Mouse (Mus musculus): ENCODE measurements at regions not wholly inside any gene's neighbourhood (a gene's known extent, or its start where the extent isn't known, plus 50 kb on each side); places are given as distances from the start of the nearest gene placed in this dataset.

GRCm38 (mm10) chr3:19044566-19044965 is 583.9 kb downstream of the 1700064H15Rik start:
- DNase-seq (ENCODE audit: extremely low read depth): no peak
- no peak overlapping the region for H3K27ac ChIP-seq (ENCODE audit: insufficient read depth, low read depth)
- no peaks in the 10 kb centered on the region for H3K27me3 ChIP-seq (replicated peaks)
- no peaks in the 10 kb centered on the region for H3K4me1 ChIP-seq (ENCODE audit: control insufficient read depth in 1 of 2, insufficient read depth in 2 of 2)
- no peaks in the 10 kb centered on the region for H3K9me3 ChIP-seq (replicated peaks; ENCODE audit: low read length)
- no peak overlapping the region for H3K9ac ChIP-seq (ENCODE audit: insufficient read depth, low read depth)
- no peaks in the 10 kb centered on the region for H3K79me2 ChIP-seq (replicated peaks; ENCODE audit: control insufficient read depth, extremely low read depth, insufficient read depth, poor library complexity, severe bottlenecking)
- in situ Hi-C loops (cut with MboI; ENCODE audit: low pct_ligation_motif_present, low pct_unique_long_range_greater_than_20kb, low sequenced_read_pairs) (no loop called here), dilution Hi-C loops (cut with MboI; ENCODE audit: extremely low pct_ligation_motif_present, extremely low pct_unique_long_range_greater_than_20kb, low sequenced_read_pairs) (no loop called here)
- no peaks in the 10 kb centered on the region for H3K36me3 ChIP-seq (replicated peaks in 1 of 2; ENCODE audit: control insufficient read depth in 1 of 2, insufficient read depth in 1 of 2, low read length in 1 of 2)
- no peak overlapping the region for H3K4me3 ChIP-seq (replicated peaks in 1 of 3; ENCODE audit: low read depth in 2 of 3, low read length in 2 of 3, poor library complexity in 1 of 3)
- no peak for TF ChIP-seq USF2 (conservative IDR thresholded peaks at IDR 0.05; ENCODE audit: low read depth, low read length)
- TF ChIP-seq GABPA (IDR thresholded peaks at IDR 0.05; ENCODE audit: insufficient replicate concordance, low read depth, low read length): no peak
- TF ChIP-seq RAD21 (IDR thresholded peaks at IDR 0.05; ENCODE audit: low read depth, low read length): no peak
- TF ChIP-seq MXI1 (IDR thresholded peaks at IDR 0.05; ENCODE audit: low read depth, low read length): no peak
- no peak for TF ChIP-seq MEF2A (IDR thresholded peaks at IDR 0.05; ENCODE audit: borderline replicate concordance, low read depth, low read length)
- no peak for TF ChIP-seq HCFC1 (IDR thresholded peaks at IDR 0.05; ENCODE audit: low read depth, low read length)
- TF ChIP-seq PAX5 (IDR thresholded peaks at IDR 0.05; ENCODE audit: low read length): no peak
- TF ChIP-seq CHD1 (IDR thresholded peaks at IDR 0.05; ENCODE audit: low read depth, low read length): no peak
- no peak for TF ChIP-seq USF1 (IDR thresholded peaks at IDR 0.05; ENCODE audit: low read depth, low read length)
- no peak for TF ChIP-seq JUND (conservative IDR thresholded peaks at IDR 0.05; ENCODE audit: low read depth, low read length)
- TF ChIP-seq SIN3A (IDR thresholded peaks at IDR 0.05; ENCODE audit: low read length): no peak
- TF ChIP-seq MAFK (IDR thresholded peaks at IDR 0.05; ENCODE audit: insufficient replicate concordance, low read length): no peak
- no peak for TF ChIP-seq TCF12 (IDR thresholded peaks at IDR 0.05; ENCODE audit: low read depth, low read length)
- TF ChIP-seq POLR2AphosphoS2 (IDR thresholded peaks at IDR 0.05; ENCODE audit: low read depth, low read length): no peak
- H3K4me2 ChIP-seq (ENCODE audit: insufficient read depth, low read depth, poor library complexity, severe bottlenecking): no peak overlapping the region

GRCm38 (mm10) chr3:19045933-19046332 is 582.5 kb downstream of the 1700064H15Rik start:
- Histone ChIP-seq H3K27me3 (replicated peaks) (no peaks in the 10 kb centered on the region), H3K36me3 (replicated peaks in 1 of 2; ENCODE audit: control insufficient read depth in 1 of 2, insufficient read depth in 1 of 2, low read length in 1 of 2) (no peaks in the 10 kb centered on the region), H3K4me1 (ENCODE audit: control insufficient read depth in 1 of 2, insufficient read depth in 2 of 2) (no peaks in the 10 kb centered on the region), H3K79me2 (replicated peaks; ENCODE audit: control insufficient read depth, extremely low read depth, insufficient read depth, poor library complexity, severe bottlenecking) (no peaks in the 10 kb centered on the region), H3K9ac (ENCODE audit: insufficient read depth, low read depth) (no peak overlapping the region), H3K4me2 (ENCODE audit: insufficient read depth, low read depth, poor library complexity, severe bottlenecking) (no peak overlapping the region), H3K27ac (ENCODE audit: insufficient read depth, low read depth) (no peak overlapping the region), H3K9me3 (replicated peaks; ENCODE audit: low read length) (no peaks in the 10 kb centered on the region), H3K4me3 (replicated peaks in 1 of 3; ENCODE audit: low read depth in 2 of 3, low read length in 2 of 3, poor library complexity in 1 of 3) (no peak overlapping the region)
- in situ Hi-C loops (cut with MboI; ENCODE audit: low pct_ligation_motif_present, low pct_unique_long_range_greater_than_20kb, low sequenced_read_pairs): no loop called here
- dilution Hi-C loops (cut with MboI; ENCODE audit: extremely low pct_ligation_motif_present, extremely low pct_unique_long_range_greater_than_20kb, low sequenced_read_pairs): no loop called here
- peak; percentile 38; the same call in 1 of the 2 replicates for TF ChIP-seq ELF1 (IDR thresholded peaks at IDR 0.05; ENCODE audit: low read depth, low read length)
- TF ChIP-seq CTCF (conservative IDR thresholded peaks at IDR 0.05 in 1 of 2, IDR thresholded peaks at IDR 0.05 in 1 of 2; ENCODE audit: low read depth in 2 of 2, low read length in 2 of 2): peak in 1 of 2 experiments; percentile 55; a peak in 2 of 4 replicates
- TF ChIP-seq RAD21 (IDR thresholded peaks at IDR 0.05; ENCODE audit: low read depth, low read length): peak; percentile 9
- TF ChIP-seq IRF4 (IDR thresholded peaks at IDR 0.05; ENCODE audit: low read depth, low read length): peak; percentile 47; the same call in 1 of the 2 replicates
- peak; percentile 19; the same call in 1 of the 2 replicates for TF ChIP-seq SMC3 (IDR thresholded peaks at IDR 0.05; ENCODE audit: low read depth, low read length)
- TF ChIP-seq RCOR1 (conservative IDR thresholded peaks at IDR 0.05; ENCODE audit: low read depth, low read length): no peak
- no peak for TF ChIP-seq JUND (conservative IDR thresholded peaks at IDR 0.05; ENCODE audit: low read depth, low read length)
- DNase-seq (ENCODE audit: extremely low read depth): peak; percentile 25

Measured in CH12.LX (cell line).